Mouse (Mus musculus): Measurements from ENCODE around the gene Btf3.

Gene Btf3

DNA sequence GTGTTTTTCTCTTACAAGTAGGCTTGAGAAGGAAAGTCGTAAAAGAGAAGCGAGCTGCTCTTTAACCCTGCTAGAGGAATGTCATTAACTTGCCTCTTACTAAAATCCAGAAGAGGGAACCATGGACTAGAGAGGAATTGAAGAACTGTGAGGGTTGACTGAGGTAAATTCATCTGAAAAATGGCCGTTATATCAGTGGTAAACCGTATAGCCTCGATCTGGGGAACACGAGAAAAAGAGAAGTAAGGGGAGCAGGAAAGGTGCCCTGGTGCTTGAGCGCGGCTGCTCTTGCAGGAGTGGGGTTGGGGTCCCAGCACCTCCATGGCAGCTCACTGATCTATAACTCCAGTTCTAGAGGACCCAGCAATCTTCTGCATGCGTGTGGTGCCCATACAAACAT lies 42.8 kb downstream of the Btf3 start:
- no peak for DNase-seq

DNA sequence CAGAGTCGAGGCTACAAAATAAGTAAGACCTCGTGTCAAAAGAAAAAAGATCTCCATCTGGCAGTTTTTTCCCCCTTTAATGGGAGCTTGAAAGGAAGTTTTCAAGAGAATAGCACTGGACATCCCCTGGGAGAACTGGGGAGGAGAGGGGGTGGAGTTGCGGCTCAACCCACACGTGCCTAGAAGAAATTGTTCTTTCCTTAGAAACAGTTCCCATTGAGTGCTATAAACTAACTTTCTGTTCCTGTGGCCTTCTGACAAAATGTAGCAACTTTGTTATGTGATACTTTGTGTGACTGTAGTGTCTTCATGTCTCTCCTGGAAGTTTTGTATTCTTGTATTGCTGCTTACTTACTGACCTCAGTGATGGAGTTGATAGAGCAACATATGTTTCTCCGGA lies 52.7 kb downstream of the Btf3 start:
- DNase-seq: no peak

DNA sequence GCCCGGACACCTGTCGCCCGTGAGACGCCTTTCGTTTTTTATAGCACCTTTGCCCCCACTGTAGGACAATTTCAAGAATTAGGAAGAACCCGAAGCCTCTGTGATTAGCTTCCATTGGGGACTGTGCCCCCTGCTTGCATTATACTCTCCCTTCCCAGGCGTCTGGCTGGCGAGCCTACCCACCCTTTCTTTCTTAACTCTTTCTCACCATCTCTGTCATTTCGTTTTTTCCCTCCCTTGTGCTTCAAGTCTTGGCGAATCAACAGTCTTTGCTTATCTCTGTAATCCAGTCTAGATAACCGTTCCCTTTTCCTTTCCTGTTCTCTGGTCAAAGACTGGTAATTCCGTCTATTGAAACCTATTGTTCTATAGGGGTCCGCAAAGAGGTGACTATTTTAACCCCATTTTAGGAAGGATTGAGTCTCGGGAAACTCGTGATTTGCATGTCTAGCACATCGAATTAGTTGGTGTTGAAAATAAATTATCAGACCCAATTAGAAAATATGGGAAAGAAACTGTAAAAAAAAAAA lies 53.3 kb downstream of the Btf3 start:
- no peak for DNase-seq

DNA sequence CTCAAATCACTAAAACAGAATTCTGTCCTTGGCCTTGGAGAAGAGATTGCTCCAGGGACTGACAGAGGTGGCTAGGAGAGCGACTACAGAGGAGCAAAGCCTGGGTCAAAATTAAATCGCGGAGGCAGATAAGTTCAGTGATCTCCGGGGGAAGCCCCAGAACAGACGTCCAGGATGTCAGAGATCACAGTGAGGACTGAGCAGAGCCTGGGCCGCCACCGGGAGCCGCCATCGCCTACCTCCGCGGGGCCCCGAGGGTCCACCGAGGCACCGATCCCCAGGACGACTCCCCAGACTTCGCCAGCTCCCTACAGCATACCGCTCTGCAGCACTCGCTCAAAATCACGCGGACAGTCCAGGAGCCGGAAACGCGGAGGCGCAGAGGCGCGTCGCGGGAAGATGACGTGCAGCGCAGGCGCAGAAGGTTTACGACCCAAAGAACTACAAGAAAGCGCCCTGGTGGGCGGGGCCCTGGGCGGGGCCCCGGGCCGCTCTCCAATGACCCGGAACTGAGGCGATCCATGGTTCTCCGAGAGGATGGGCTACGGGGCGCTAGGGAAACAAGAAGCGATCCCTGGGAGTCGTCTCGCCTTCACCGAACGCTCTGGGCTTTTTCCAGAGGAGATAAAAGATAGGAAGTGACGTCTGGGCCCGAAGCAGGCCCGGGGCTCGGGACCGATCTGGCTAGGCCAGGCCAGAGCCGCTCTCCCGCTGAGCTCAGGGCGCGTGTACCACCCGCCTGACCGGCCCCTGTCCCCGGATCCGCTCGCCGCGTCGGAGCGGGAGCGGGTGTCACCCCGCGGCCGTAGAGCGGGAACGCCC lies 54.0 kb downstream of the Btf3 start, which contains the start of the genes Utp15 and Ankra2:
Gene Utp15, minus strand, starts transcription at position 406 of the 822 bp plus-strand sequence.
Gene Ankra2, plus strand, starts transcription at position 439 of the 822 bp plus-strand sequence.
- peak; percentile 96 for DNase-seq

Data from thymus, postnatal 25 days (tissue).